Mouse (Mus musculus) hindbrain, embryonic 16.5 days (tissue): ENCODE results near the gene Tnnt2. TPM values are rescaled to one million over a fixed set of nuclear protein-coding genes. Genes with fewer than 3 reads are reported as not detected.
A peak's percentile ranks its signal among the peaks of the same experiment; 100 is the strongest.

Experiments
- ATAC-seq: fragments of 200-750 bp; cut with Nextera tagmentation; 2 replicates; pipeline ENCODE4 v1.8.0; 2017; ENCODE audit warnings: moderate TSS enrichment, moderate library complexity
- H3K27ac ChIP-seq: fragments of 300-500 bp; sonication (generic); 2 replicates; pipeline ENCODE4 v1.5.1; 2014; ENCODE audit warnings: low read depth, mild to moderate bottlenecking, control low read depth, low read length, moderate library complexity
- H3K27me3 ChIP-seq: fragments of 300-500 bp; sonication (generic); replicated peaks from 2 replicates; pipeline ENCODE4 v1.6.1; 2014; ENCODE audit warnings: low read length; ENCODE audit not compliant: control insufficient read depth, insufficient read depth
- H3K36me3 ChIP-seq: fragments of 300-500 bp; sonication (generic); 2 replicates; pipeline ENCODE4 v1.6.1; 2014; ENCODE audit warnings: mild to moderate bottlenecking, low read length, moderate library complexity, mixed read lengths; ENCODE audit not compliant: control insufficient read depth, insufficient read depth
- H3K4me1 ChIP-seq: fragments of 300-500 bp; sonication (generic); 2 replicates; pipeline ENCODE4 v1.6.1; 2014; ENCODE audit warnings: low read depth, low read length; ENCODE audit not compliant: control insufficient read depth, insufficient read depth
- H3K4me2 ChIP-seq: fragments of 300-500 bp; sonication (generic); 2 replicates; pipeline ENCODE4 v1.6.1; 2014; ENCODE audit warnings: mild to moderate bottlenecking, low read length, control low read depth, moderate library complexity
- H3K4me3 ChIP-seq: fragments of 300-500 bp; sonication (generic); 2 replicates; pipeline ENCODE4 v1.5.1; 2014; ENCODE audit warnings: mild to moderate bottlenecking, low read length, control low read depth, moderate library complexity
- H3K9ac ChIP-seq: fragments of 300-500 bp; sonication (generic); 2 replicates; pipeline ENCODE4 v1.6.1; 2014; ENCODE audit warnings: low read depth, mild to moderate bottlenecking, control low read depth, low read length, moderate library complexity
- H3K9me3 ChIP-seq: fragments of 300-500 bp; sonication (generic); 2 replicates; pipeline ENCODE4 v1.6.1; 2014; ENCODE audit warnings: mild to moderate bottlenecking, low read length, moderate library complexity; ENCODE audit not compliant: control insufficient read depth
- WGBS: fragments of 180-500 bp; shearing (Covaris S2); extraction: QIAGEN DNeasy Blood & Tissue Kit; methylation state at CpG from one replicate; pipeline ENCODE4 v1.1.7; 2014; 5-methylcytosine and 5-hydroxymethylcytosine counted together
- polyA plus RNA-seq: library from polyadenylated mRNA; unstranded; fragments of >200 nt; fragmentation: Nextera tagmentation; extraction: Ambion mirVana; gene quantifications from 2 replicates; pipeline ENCODE4 v1.2.1, GENCODE M21; 2015

The Tnnt2 gene
- 1.5 and 8.3 TPM in 2 replicates for polyA plus RNA-seq

DNA sequence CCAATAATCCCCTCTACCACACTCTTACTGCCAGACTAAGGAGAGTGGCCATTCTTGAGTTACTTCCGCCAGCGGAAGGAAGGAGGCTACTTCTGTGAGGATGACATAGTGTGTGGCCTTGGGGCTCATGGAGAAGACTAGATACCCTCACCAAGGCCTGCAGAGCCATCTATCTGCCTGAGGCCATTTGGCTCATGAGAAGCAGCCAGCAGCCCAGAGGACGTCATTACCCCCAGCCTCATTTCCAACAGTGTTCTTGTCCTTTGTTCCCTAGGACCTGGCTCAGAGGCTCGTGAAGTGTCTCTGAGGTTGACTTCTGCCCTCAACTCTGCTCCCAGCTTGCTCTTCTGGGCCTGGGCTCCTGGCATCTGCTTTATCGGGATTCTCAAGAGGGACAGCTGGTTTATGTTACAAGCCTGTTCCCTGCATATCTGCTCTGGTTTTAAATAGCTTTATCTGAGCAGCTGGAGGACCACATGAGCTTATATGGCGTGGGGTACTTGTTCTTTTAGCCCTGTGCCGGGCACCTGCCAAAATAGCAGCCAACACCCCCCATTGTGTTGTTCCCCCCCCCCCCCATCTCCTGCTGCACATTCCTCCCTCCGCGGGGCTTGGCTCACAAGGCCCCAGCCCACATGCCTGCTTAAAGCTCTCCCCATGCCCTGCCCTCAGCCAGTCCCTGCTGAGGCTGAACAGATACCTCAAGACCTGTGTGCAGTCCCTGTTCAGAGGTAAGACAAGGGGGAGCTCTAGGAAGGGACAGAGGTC lies at the start of gene Tnnt2:
Gene Tnnt2, plus strand, starts transcription at position 639 of the 768 bp plus-strand sequence.
- H3K9me3 ChIP-seq = no peaks in the 10 kb centered on the region
- no peak within 1 kb of the TSS for H3K27ac ChIP-seq
- WGBS = 55% methylated on average over 9 of the region's 9 CpGs
- H3K9ac ChIP-seq = no peak within 1 kb of the TSS
- no peaks in the 10 kb centered on the region for H3K27me3 ChIP-seq
- H3K36me3 ChIP-seq = no peaks in the 10 kb centered on the region
- H3K4me3 ChIP-seq = no peak within 1 kb of the TSS
- no peak within 1 kb of the TSS for H3K4me2 ChIP-seq
- 0 out of 2 replicates have a peak, but pooled peaks cover 3% of the 10 kb centered on the region for H3K4me1 ChIP-seq
- no peak for ATAC-seq

DNA sequence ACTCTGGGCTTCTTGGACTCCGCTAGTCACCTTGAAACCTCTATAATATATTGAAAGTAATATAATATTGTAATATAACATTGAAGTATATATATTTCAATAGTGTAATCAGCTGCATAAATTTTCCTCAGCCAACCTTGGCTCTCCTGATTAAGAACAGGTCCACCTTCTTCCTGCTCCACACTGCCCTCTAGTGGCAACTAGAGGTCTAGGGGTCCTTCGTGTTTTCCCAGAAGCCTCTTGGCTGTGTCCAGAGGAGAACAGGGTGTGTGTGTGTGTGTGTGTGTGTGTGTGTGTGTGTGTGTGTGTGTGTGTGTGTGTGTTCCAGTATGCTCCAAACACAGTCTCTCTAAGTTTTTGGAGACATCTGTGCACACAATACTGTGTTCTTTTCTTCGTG lies 48.4 kb upstream of the Tnnt2 start:
- H3K4me1 ChIP-seq = no peaks in the 10 kb centered on the region
- H3K27ac ChIP-seq = no peak overlapping the region
- no peak for ATAC-seq
- H3K4me2 ChIP-seq = no peak overlapping the region
- 41% methylated on average over 3 of the region's 3 CpGs for WGBS
- H3K9ac ChIP-seq = no peak overlapping the region
- H3K9me3 ChIP-seq = no peaks in the 10 kb centered on the region
- H3K4me3 ChIP-seq = no peak overlapping the region
- H3K27me3 ChIP-seq = no peaks in the 10 kb centered on the region
- no peaks in the 10 kb centered on the region for H3K36me3 ChIP-seq

DNA sequence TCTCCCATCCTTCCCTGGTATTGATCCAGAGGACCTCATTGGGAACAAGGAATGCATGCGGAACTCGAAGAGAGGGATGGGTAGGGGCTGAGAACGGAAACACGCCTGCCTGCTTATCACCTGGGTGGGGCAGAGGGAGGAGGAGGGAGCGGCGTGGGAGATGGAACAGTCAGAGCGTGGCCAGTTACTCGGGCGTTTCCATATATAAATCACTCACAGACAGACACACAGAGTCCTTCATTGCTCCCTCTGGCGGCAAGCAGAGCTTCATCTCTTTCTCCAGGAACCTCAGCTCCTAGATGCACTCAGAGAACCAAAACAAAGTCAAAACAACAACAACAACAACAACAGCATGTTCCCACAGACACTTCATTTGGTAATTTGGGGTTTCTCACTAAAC lies 47.4 kb upstream of the Tnnt2 start:
- Histone ChIP-seq H3K4me3 (no peak overlapping the region), H3K9ac (no peak overlapping the region), H3K4me1 (peaks cover 4% of the 10 kb centered on the region), H3K36me3 (no peaks in the 10 kb centered on the region), H3K27ac (no peak overlapping the region), H3K4me2 (no peak overlapping the region; the same call in 1 of the 2 replicates), H3K27me3 (no peaks in the 10 kb centered on the region; the same call in 1 of the 2 replicates), H3K9me3 (no peaks in the 10 kb centered on the region)
- no peak; the same call in 1 of the 2 replicates for ATAC-seq
- 53% methylated on average over 10 of the region's 10 CpGs for WGBS

DNA sequence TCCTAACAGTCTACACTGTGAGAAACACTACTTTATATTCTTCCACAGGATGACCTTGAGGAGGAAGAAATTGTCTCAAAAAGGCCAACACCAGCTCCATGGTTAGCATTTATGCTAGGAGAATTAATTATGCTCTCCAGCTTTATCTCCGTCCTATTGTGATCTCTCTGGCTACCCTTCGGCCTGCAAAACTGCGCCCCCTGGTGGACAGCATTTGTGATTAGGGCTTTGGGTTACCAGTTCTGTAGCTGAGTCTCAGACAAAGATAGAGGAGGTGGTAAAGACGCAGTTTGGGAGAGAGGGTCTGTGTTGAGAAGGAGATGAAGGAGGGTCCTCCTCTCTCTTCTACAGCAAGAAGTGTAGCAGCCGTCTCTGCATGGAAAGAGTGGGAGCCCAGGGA lies 46.3 kb upstream of the Tnnt2 start:
- no peak for ATAC-seq
- no peak overlapping the region for H3K9ac ChIP-seq
- no peak overlapping the region for H3K27ac ChIP-seq
- H3K9me3 ChIP-seq = no peaks in the 10 kb centered on the region
- peaks cover 9% of the 10 kb centered on the region for H3K4me1 ChIP-seq
- peaks cover 3% of the 10 kb centered on the region; the same call in 1 of the 2 replicates for H3K27me3 ChIP-seq
- no peak overlapping the region for H3K4me2 ChIP-seq
- H3K4me3 ChIP-seq = no peak overlapping the region
- no peaks in the 10 kb centered on the region for H3K36me3 ChIP-seq
- WGBS = 9% methylated on average over 5 of the region's 5 CpGs

DNA sequence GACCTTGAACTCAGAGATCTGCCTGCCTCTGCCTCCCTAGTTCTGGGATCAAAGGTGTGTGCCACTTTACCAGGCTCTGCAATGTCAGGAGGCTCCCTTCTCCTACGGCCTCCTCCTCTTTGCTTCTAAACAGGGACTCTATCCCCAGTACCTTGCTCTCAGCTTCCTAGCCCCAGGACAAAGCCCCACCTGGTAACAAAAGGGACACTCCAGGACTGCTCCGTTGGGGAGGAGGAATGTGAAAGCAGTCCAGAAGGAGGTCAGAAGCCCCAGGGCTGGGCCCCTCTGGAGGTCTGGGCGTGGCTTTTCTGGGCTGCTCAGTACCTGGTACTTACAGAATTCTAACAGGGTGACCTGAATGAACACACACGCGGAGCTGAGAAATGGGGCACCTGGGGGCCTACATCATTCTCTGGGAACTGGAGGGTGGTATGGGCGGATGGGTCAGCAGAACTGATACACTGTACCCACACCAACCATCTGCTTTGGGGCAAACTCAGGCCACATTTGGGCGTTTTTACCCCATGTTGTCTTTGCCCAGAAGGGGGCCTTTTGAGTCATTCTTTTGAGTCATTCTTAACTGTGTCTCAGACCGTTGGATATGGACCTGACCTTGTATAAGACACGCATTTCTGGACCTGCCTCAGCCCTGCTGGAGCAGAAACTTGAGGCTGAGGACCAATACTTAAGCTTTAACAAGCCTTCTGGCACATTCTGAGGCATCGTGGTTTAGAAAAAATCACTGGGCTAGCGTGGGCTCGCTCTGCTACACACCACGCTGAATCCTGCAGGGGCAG lies 43.8 kb upstream of the Tnnt2 start:
- Histone ChIP-seq H3K9ac (no peak overlapping the region), H3K36me3 (no peaks in the 10 kb centered on the region), H3K9me3 (no peaks in the 10 kb centered on the region), H3K4me2 (no peak overlapping the region), H3K27ac (no peak overlapping the region), H3K27me3 (peaks cover 3% of the 10 kb centered on the region; the same call in 1 of the 2 replicates), H3K4me1 (peaks cover 9% of the 10 kb centered on the region), H3K4me3 (no peak overlapping the region)
- 63% methylated on average over 13 of the region's 13 CpGs for WGBS
- ATAC-seq = no peak

DNA sequence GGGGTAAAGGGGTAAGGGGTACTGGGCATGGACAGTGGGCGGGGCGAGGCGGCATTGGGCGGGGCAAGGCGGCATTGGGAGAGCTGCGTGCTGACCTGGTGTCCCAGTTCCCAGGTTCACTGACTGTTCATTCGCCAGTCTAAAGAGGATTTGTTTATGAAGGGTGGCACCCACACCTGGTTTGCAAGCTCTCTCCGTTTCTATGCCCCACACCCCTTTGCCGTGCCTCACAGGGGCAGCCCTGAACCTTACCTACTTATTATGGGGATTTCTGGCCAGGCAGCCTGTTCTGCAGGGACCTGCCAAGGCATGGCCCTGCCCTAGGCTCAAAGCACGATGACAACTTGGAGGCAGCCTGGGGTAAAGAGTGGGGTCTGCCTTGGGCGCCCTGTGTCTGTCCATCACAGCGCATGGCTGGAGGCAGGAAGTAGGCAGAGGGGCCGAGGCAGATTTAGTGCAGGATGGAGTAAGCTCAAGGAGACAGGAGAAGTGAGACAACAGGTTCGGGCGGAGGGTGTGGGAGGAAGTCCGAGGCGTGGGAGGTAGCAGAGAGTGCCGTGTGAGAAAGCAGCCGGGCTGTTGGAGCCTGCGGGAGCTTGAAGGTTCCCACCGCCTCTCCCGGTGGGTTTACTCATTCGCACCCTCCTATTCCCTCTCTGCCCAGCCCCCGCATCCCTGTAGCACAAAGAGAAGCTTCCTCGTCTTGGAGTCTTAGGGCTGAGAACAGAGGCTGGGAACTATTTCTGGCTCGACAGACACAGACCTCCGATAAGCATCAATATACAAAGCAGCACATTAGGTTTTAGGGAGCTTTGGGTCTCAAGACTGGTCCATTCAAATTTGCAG lies 42.6 kb upstream of the Tnnt2 start:
- peak overlapping the region; percentile 51 for H3K4me2 ChIP-seq
- peak overlapping the region; percentile 44 for H3K9ac ChIP-seq
- peaks cover 9% of the 10 kb centered on the region for H3K4me1 ChIP-seq
- peak; percentile 18; the same call in 1 of the 2 replicates for ATAC-seq
- H3K4me3 ChIP-seq = peak overlapping the region; percentile 15; the same call in 1 of the 2 replicates
- H3K9me3 ChIP-seq = no peaks in the 10 kb centered on the region
- no peaks in the 10 kb centered on the region for H3K36me3 ChIP-seq
- whole genome bisulfite sequencing = 16% methylated on average over 23 of the region's 27 CpGs
- peaks cover 3% of the 10 kb centered on the region; the same call in 1 of the 2 replicates for H3K27me3 ChIP-seq
- no peak overlapping the region for H3K27ac ChIP-seq

DNA sequence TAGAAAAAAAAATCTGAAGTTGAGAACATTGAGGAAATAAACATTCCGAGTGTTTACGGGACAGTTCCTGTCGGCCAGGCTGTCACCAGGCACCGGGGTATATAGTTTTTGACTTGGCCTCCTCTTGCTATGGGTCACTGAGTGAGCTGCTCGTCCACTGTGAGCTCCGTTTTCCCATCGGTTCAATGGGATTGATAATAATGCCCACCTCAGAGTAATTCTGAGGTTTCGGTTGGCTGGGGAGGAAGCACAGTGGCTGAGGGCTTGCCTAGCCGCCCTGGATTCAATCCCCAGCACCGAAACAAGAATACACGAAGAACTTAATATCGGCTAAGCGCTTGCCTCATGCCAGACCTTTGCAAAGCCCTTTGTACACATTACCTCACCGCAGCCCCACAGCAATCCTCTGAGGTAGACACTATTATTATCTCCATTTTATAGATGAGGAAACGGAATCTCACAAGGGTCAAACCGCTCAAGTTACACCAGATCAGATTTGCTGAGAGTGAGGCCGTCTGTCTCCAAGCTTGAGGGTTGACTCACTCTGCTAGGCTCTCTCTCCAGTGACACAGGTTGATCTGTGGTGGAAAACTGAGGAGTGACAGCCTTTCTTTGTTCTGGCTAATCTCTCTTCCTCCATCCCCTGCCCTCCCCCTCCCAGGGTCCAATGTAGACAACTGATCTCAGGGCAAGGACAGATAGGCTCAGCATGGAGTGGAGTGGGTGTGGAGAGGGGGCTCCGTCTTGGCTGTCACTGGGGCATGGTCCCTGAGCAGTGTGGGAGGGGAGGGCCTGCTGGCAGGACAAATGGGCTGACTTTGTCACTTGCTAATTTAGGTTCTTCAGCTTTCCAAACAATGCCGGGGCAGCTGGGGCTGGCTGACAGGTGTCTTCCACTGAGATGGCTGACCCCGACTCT lies 41.7 kb upstream of the Tnnt2 start:
- 39% methylated on average over 20 of the region's 20 CpGs for WGBS

DNA sequence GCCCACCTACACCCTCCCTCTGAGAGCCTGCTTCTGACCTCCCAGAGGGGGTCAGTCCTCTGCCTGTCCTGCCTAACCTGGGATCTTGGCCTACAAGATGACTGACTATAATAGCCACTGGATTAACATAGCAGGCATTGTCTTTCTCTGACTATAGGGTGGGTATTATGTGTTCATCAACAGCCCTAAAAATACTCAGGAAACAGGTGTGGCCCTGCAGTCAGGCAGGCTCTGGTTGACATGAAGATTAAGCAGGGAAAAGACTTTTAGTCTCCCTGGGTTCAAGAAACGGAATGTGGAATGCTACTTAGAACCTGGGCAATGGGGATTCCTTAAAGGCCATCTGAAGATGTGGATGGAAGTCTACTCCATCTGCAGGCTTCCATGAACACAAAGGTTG lies 37.7 kb upstream of the Tnnt2 start:
- no peak for ATAC-seq
- WGBS = 88% methylated on average over 1 of the region's 1 CpGs
- Histone ChIP-seq H3K9me3 (no peaks in the 10 kb centered on the region), H3K4me3 (no peak overlapping the region), H3K27ac (no peak overlapping the region), H3K4me1 (peaks cover 10% of the 10 kb centered on the region), H3K36me3 (no peaks in the 10 kb centered on the region), H3K4me2 (no peak overlapping the region), H3K9ac (no peak overlapping the region), H3K27me3 (peaks cover 3% of the 10 kb centered on the region; the same call in 1 of the 2 replicates)

More for the DNA sequence above, 41.7 kb upstream of the Tnnt2 start:
- H3K27ac ChIP-seq = no peak overlapping the region
- peak overlapping the region; percentile 51 for H3K4me2 ChIP-seq
- no peak overlapping the region for H3K9ac ChIP-seq
- H3K36me3 ChIP-seq = no peaks in the 10 kb centered on the region
- peaks cover 9% of the 10 kb centered on the region for H3K4me1 ChIP-seq
- H3K9me3 ChIP-seq = no peaks in the 10 kb centered on the region
- H3K4me3 ChIP-seq = no peak overlapping the region
- ATAC-seq = no peak
- peaks cover 3% of the 10 kb centered on the region; the same call in 1 of the 2 replicates for H3K27me3 ChIP-seq
